Comparison of ENCODE assay signal across 8 mouse cellular contexts in the genomic region with DNA sequence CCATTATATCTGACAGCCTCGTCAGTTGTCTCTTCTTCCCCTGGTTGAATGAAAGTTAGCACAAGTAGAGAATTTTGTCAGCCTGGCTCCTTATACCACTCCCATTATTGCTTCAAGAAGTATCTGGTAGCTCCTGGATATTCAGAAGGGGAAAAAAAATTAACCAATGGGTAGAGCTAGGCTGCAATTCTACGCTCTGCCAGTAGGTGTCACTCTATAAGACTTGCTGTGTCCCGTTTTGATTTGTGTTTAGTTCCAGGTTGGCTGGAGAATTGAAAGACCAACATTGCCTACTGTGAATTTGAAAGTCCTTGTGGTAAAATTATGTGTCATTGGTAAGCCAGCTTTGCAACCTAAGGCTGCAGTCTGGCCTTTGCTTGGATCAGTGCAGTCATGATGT.
DNase-seq lines count a peak whose midpoint lies in the region; ATAC-seq and TF ChIP-seq lines count a peak whose summit lies in the region.

No protein-coding gene starts in this region.

- intact Hi-C loops in left cerebral cortex, postnatal 36 days (cut with DNase I), result no loop called here

- no peak overlapping the region for H3K27ac ChIP-seq in cortical plate, adult 2 months (ENCODE audit: insufficient read depth, low read length)

- DNase-seq in adrenal gland, adult 2 months, result peak; percentile 11
- DNase-seq in adrenal gland, adult 8-10 months, result no peak
- DNase-seq in kidney, postnatal 10 days, result peak; percentile 27
- no peak for DNase-seq in kidney, adult 11 months
- no peak for DNase-seq in left cerebral cortex, postnatal 36 days (ENCODE audit: low spot score in 2 of 2)
- DNase-seq in gastrocnemius, adult 8-10 months (ENCODE audit: low spot score in 2 of 2), result no peak

- peak; percentile 34; the same call in 1 of the 2 replicates for TF ChIP-seq CTCF in cortical plate, adult 2 months (IDR thresholded peaks at IDR 0.05; ENCODE audit: extremely low read depth, insufficient read depth, low read length)

- ATAC-seq in megakaryocyte progenitor cell, adult 5-6 weeks (replicated peaks; ENCODE audit: poor library complexity), result peak; percentile 80

- no peaks in the 10 kb centered on the region for H3K4me1 ChIP-seq in cortical plate, adult 2 months (ENCODE audit: control insufficient read depth, insufficient read depth, low read length)

- no peak for TF ChIP-seq POLR2A in cortical plate, adult 2 months (IDR thresholded peaks at IDR 0.05; ENCODE audit: extremely low read depth, insufficient read depth, low read length)

- no peak overlapping the region for H3K4me3 ChIP-seq in cortical plate, adult 2 months (ENCODE audit: insufficient read depth, low read length)

Comparison
In these comparisons a context has a peak if more than half of its experiments do, and no peak if none do; other contexts are left out.
1. DNase-seq: peak in adrenal gland, adult 2 months (single experiment) and kidney, postnatal 10 days (single experiment); none in adrenal gland, adult 8-10 months (single experiment), kidney, adult 11 months (single experiment), left cerebral cortex, postnatal 36 days (0 of 2) and gastrocnemius, adult 8-10 months (0 of 2).